Mouse (Mus musculus) cerebral cortex, adult 2 months (tissue): ENCODE results near the gene Irf2.

Experiments
- WGBS: fragments of 180-500 bp; shearing (Covaris S2); methylation state at CpG from one replicate; pipeline ENCODE4 v1.1.7; 2018; 5-methylcytosine and 5-hydroxymethylcytosine counted together

Gene Irf2

DNA sequence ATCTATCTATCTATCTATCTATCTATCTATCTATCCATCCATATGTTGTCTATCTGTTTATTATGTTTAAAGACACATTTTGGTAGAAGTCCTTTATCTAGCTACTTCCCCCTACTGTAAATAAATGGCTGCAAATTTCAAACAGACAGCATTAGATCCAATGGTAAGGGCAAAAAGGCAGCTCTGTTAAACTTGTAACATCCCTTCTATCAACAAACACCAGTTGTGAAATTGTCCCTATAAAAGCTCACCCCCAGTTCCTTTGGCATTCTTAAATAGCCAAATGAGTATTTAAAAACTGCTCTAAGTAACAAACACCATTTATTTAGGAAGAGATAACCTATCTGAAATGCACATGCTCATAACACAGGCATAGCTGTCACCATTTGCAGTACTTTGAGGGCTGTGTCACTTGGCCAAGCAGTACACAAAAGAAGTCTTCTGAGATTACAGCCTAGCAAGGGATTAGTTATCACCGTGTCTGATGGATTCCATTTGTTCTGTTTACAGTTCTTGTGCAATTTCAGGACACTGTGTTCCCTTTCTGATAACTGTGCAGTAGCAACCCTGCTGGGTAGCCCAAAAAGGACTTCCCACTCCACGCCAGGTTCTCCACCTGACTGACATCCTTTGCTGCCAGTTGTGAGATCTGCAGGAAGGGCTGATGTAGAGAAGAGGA is 136.2 kb downstream of the Irf2 start:
- WGBS: 63% methylated on average over 2 of the region's 2 CpGs

GRCm38 (mm10) chr8:46881348-46881747 is 141.8 kb downstream of the Irf2 start:
- 75% methylated on average over 6 of the region's 6 CpGs for WGBS

GRCm38 (mm10) chr8:46881755-46882419 is 142.4 kb downstream of the Irf2 start:
- WGBS: 86% methylated on average over 8 of the region's 8 CpGs

DNA sequence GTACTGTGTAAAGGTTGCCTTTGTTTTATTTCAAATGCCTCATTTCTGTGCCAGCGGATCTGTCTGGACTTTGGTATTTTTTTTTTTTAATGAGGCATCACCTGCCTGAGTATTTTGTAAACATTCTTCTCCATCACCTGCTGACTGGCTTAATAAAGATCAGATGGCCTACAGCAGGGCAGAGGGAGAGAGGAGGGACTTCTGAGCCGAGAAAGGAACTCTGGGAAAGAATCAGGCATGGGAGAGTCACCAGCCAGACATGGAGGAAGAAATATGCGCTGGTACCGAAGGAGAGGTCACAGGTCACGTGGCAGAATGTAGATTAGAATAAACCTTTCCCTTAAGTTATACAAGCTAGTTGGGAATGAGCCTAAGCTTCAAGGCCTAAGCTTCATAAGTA is 143.2 kb downstream of the Irf2 start:
- 83% methylated on average over 5 of the region's 5 CpGs for WGBS

GRCm38 (mm10) chr8:46883232-46884000 is 143.9 kb downstream of the Irf2 start:
- 90% methylated on average over 9 of the region's 9 CpGs for WGBS

- WGBS: 100% methylated on average over 2 of the region's 2 CpGs
Observed at GRCm38 (mm10) chr8:46885786-46886185, 146.3 kb downstream of the Irf2 start.

DNA sequence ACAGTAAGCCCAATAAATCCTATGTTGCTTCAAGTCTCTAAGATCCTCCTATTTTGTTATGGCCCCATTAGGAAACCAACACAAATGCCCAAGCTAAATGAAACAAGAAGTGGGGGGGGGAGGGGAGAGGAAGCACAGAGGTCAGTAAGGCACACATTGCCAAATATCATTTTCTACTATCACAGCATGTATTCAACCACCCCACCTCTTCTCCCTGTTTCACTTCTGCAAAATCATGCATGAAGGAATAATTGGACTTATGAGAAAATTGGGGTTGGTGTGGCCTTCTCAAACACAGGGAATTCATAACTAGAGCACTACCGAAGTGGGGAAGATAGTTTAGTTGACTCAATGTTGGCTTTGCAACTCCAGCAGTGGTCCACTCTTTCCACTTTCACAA is 146.7 kb downstream of the Irf2 start:
- 100% methylated on average over 1 of the region's 1 CpGs for WGBS

GRCm38 (mm10) chr8:46887396-46887795 is 147.9 kb downstream of the Irf2 start:
- 68% methylated on average over 6 of the region's 6 CpGs for WGBS

GRCm38 (mm10) chr8:46888575-46888974 is 149.0 kb downstream of the Irf2 start:
- WGBS: 42% methylated on average over 4 of the region's 4 CpGs

DNA sequence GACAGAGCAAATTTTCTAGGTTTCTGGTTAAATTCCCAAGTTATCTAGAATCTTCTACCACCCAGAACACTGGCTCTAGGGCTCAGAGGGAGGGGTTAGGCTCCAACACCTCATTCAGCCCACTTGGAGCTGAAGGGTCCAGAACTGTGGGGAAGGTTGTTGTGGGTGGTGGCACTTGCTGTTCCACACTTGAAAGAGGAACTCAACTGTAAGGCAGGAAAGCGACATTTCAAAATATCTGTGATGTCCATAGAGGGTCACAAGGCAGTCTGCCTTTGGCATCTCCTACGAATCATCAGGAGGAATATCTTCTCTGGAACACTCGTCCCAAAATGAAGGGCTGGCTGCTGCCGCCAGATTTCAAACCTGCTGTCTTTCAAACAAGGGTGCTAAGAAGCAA is 150.7 kb downstream of the Irf2 start:
- WGBS: 74% methylated on average over 4 of the region's 4 CpGs

DNA sequence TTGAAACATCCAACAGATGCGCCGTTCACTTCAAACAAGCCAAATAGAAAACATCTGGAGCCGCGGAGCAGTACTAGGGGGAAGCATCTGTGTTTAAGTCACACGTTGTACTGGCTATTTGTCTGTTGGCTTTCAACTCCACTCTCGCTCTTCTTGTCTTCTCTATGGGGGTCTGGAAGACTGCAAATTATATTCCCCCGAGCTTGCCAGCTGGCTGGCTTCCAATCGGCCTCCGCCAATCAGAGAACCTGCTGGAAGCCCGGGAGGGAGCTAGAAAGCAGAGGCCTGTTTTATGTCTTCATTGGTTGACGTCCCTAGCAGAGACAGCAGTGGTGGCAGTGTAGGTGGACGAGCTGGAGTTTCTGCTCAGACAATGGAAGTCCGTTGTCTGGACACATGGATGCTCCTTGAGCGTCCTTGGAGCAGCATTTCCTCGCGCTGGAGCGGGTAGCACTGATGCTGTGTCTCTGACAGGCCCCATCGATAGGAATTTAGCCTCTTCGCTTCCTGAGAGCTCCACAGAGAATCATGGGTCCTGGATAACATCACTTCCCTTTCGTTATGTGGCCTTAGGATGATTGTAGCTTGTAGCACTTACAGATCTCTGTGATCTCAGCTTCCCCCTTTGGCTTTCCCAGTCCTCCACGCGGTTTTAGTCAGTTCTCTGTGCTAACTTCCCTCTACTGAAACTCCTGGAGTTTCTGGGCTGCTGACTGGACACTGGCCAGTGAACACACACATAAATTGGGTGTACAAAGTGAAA is 153.2 kb downstream of the Irf2 start:
- WGBS: 54% methylated on average over 22 of the region's 22 CpGs

DNA sequence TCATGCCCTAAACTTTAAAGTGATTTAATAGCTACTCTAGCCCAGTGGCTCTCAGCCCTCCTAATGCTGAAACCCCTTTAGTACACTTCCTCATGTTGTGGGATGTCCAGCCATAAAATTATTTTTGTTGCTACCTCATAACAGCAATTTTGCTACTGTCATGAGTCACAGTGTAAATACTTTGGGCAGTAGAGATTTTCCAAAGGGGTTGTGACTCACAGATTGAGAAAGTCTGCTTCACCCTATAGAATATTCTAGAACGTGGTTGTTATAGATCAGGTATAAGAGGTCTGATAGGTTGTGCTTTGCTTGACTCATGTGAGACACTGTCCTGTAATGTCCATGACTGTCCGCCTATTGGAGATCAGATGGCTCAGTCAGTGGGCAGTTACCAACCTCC is 154.9 kb downstream of the Irf2 start:
- WGBS: 96% methylated on average over 2 of the region's 2 CpGs

- WGBS: 94% methylated on average over 5 of the region's 5 CpGs
Observed at GRCm38 (mm10) chr8:46896005-46896404, 156.5 kb downstream of the Irf2 start.

DNA sequence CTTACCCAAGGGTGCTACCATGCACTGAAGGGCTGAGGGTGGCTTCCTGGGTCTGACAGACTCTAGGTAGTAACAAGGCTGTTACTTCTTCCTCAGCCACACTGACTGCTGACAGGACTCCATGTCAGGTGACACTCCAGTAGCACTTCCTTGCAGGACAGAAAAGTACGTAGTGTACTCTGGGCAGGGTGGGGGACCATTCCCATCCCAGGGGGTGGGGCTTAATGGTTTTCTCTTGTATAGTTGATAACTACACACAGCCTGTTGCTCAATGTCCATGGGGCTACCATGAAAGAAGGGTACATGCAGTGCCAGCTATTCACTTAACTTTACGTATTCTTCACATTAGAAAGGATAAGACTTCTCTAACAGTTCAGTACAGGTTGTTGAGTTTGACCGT is 157.2 kb downstream of the Irf2 start:
- WGBS: 96% methylated on average over 3 of the region's 3 CpGs
